Mouse (Mus musculus) liver, embryonic 12.5 days (tissue): ENCODE results near the gene Pgap2. TPM values are rescaled to one million over a fixed set of nuclear protein-coding genes. Genes with fewer than 3 reads are reported as not detected.
A peak's percentile ranks its signal among the peaks of the same experiment; 100 is the strongest.

Experiments used
- ATAC-seq: fragments of 200-750 bp; cut with Nextera tagmentation; 2 replicates; pipeline ENCODE4 v1.8.0; 2017; ENCODE audit warnings: moderate number of reproducible peaks, mild to moderate bottlenecking, moderate library complexity
- H3K27ac ChIP-seq: fragments of 300-500 bp; sonication (generic); 2 replicates; pipeline ENCODE4 v1.5.1; 2016; ENCODE audit warnings: mild to moderate bottlenecking
- H3K27me3 ChIP-seq: fragments of 300-500 bp; sonication (generic); replicated peaks from 2 replicates; pipeline ENCODE4 v1.6.1; 2016; ENCODE audit warnings: mild to moderate bottlenecking, moderate library complexity
- H3K36me3 ChIP-seq: fragments of 300-500 bp; sonication (generic); 2 replicates; pipeline ENCODE4 v1.6.1; 2016; ENCODE audit warnings: mild to moderate bottlenecking, moderate library complexity
- H3K4me1 ChIP-seq: fragments of 300-500 bp; sonication (generic); 2 replicates; pipeline ENCODE4 v1.6.1; 2016
- H3K4me2 ChIP-seq: fragments of 300-500 bp; sonication (generic); 2 replicates; pipeline ENCODE4 v1.6.1; 2016; ENCODE audit warnings: mild to moderate bottlenecking, moderate library complexity
- H3K4me3 ChIP-seq: fragments of 300-500 bp; sonication (generic); 2 replicates; pipeline ENCODE4 v1.5.1; 2016; ENCODE audit warnings: mild to moderate bottlenecking, moderate library complexity
- H3K9ac ChIP-seq: fragments of 300-500 bp; sonication (generic); 2 replicates; pipeline ENCODE4 v1.6.1; 2016; ENCODE audit warnings: mild to moderate bottlenecking, moderate library complexity
- H3K9me3 ChIP-seq: fragments of 300-500 bp; sonication (generic); replicated peaks from 2 replicates; pipeline ENCODE4 v1.6.1; 2016; ENCODE audit warnings: mild to moderate bottlenecking, moderate library complexity
- WGBS: fragments of 180-500 bp; shearing (Covaris S2); methylation state at CpG from one replicate; pipeline ENCODE4 v1.1.7; 2016; ENCODE audit not compliant: insufficient replicate concordance; 5-methylcytosine and 5-hydroxymethylcytosine counted together
- polyA plus RNA-seq: library from polyadenylated mRNA; unstranded; fragments of >200 nt; fragmentation: Nextera tagmentation; extraction: Ambion mirVana; gene quantifications from 2 replicates; pipeline ENCODE4 v1.2.1, GENCODE M21; 2016

Pgap2 gene
- polyA plus RNA-seq, 1 experiment from 2014 or later: 28.5 TPM

DNA sequence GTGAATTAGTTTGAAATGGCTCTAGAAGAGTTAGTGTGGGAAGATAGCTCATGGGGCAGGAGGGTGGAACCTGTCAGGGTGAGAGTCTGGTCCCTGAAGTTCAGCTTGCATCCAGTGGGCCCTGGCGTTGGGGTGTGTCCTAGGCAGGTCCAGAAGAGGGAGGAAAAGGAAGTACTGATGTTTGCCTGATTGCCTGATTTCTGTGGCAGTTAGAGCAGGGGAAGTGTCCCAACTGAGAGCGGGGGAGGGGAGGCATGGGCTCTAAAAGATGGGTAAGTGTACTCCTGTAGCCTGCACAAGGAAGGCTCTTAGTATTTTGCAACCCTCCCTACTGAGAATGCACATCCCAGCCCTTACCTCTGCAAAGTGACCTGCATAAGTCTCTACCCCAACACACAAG lies 33.9 kb downstream of the Pgap2 start:
- 14% methylated on average over 2 of the region's 2 CpGs for WGBS
- ATAC-seq: no peak
- Histone ChIP-seq H3K4me3 (no peak overlapping the region), H3K4me1 (peaks cover 81% of the 10 kb centered on the region), H3K27ac (peak overlapping the region; percentile 96; the same call in 1 of the 2 replicates), H3K9ac (no peak overlapping the region), H3K9me3 (no peaks in the 10 kb centered on the region), H3K36me3 (peaks cover 51% of the 10 kb centered on the region), H3K27me3 (no peaks in the 10 kb centered on the region), H3K4me2 (peak overlapping the region; percentile 93)

DNA sequence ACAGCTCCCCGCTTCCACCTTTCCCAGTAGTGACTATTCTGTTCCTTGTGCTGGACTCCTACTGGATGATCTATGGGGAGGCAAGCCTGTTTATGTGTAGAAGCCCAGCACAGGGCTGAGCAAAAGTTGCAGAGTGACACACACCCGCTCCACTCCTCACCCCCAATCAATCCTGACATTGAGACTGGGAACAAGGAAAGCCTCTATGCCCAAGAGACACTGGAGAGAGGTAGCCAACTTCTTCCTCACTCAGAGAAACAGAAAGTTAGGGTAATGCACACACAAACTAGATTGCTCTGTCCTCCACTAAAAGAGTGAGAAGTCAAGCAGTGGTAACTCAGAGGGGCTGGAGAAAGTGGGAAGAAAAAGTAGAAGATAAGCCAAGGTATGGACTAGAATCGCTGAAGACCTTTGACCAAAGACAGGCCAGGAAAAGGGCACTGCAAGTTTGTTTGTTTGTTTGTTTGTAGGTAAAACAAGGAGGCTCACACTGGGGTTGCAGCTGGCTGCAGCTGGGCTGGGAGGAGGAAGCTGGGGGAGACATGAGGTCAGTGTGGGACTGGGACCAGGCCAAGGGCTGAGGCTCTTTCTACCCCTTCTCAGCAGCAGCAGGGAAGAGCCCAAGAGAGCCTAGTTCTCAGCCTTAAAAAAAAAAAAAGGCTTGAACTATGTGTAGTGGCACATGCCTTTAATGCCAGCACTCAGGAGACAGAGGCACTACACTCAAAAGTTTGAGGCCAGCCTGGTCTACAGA lies 35.0 kb downstream of the Pgap2 start:
- WGBS: 61% methylated on average over 3 of the region's 3 CpGs
- H3K4me2 ChIP-seq: peak overlapping the region; percentile 93
- no peak for ATAC-seq

DNA sequence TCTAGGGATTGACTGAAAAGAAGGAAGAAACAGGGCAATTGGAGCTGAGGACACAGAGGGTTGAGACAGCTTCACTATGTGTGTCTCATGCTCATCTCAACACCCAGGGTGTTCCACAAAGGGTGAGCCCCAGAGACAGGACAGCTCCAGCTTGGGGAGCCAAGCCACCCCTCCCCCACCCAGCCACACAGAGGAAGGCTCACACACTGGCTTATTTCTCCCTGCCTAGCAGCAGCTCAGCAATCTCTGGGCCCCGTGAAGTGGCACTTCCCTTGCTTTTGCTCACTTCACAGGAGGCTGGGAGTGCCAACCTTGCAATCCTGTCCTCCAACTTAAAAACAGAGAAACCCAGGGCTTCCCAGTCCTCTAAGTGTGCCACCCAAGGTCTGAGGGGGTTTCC lies 35.8 kb downstream of the Pgap2 start:
- 6% methylated on average over 1 of the region's 1 CpGs for WGBS
- Histone ChIP-seq H3K27me3 (no peaks in the 10 kb centered on the region), H3K9ac (peak overlapping the region; percentile 50), H3K4me3 (0 out of 2 replicates have a peak overlapping the region, but pooled peaks have one; percentile 3), H3K9me3 (no peaks in the 10 kb centered on the region), H3K36me3 (peaks cover 32% of the 10 kb centered on the region), H3K4me2 (peak overlapping the region; percentile 93), H3K4me1 (peaks cover 86% of the 10 kb centered on the region), H3K27ac (peak overlapping the region; percentile 96)
- ATAC-seq: no peak

More for the DNA sequence above, 35.0 kb downstream of the Pgap2 start:
- Histone ChIP-seq H3K36me3 (peaks cover 40% of the 10 kb centered on the region), H3K9ac (peak overlapping the region; percentile 50), H3K27ac (peak overlapping the region; percentile 96), H3K4me3 (no peak overlapping the region), H3K27me3 (no peaks in the 10 kb centered on the region), H3K9me3 (no peaks in the 10 kb centered on the region), H3K4me1 (peaks cover 86% of the 10 kb centered on the region)

DNA sequence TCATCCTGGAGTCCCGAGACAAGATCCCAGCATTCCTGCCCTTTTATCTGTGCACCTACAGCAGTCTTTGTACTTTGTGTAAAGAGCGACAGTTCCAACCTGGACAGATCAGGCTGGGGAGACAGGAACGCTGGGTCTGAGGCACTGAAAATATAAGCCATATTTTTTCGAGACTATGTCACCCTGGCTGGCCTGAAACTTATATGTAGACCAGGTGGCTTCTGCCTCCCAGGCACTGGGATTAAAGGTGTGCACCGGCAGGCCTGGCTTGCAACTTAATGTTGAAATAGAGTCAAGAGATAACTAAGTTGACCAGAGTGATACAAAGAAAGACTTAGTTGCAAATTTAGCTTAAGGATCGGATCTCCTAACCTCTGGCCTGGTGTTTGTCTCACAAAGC lies 36.3 kb downstream of the Pgap2 start:
- peak overlapping the region; percentile 96 for H3K27ac ChIP-seq

DNA sequence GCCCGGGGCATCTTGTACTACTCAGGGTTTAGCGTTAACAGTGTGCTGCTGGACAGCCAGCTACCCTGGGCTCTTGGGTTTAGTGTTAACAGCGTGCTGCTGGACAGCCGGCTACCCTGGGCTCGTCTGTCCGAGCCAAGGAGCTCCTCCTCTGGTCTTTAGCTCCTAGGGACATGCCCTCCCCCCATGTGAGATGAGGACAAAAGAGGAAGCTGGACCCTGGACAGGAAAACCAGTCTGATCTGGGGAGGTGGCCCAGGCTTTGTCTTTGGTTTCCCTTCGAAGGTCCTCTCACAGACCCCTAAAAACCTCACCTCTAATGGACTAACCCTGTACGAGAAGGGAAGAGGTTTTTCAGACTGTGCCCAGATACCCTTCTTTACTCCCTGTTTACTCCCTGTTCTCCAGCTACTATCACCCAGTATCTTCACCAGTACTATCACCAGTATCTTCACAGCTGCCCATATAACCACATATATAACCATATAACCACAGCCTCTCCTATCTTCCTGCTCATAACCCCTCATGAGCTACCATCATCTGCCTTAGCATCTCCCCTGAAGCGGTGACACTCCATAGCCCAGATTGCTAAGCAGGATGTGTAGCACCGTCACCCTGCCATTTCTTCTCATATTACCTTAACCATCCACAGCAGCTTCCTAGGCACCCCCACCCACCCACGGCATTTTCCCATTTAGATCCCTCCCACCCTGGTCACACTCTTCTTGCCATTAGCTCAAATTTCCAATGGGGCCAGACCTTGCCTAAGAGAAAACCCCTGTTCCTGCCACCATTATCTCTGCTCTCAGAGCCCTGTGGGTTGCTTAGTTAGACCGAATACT lies 37.2 kb downstream of the Pgap2 start:
- peaks cover 84% of the 10 kb centered on the region for H3K4me1 ChIP-seq
- no peaks in the 10 kb centered on the region for H3K9me3 ChIP-seq
- no peaks in the 10 kb centered on the region for H3K27me3 ChIP-seq
- ATAC-seq: no peak
- H3K4me2 ChIP-seq: peak overlapping the region; percentile 93
- H3K36me3 ChIP-seq: peaks cover 18% of the 10 kb centered on the region
- H3K4me3 ChIP-seq: peak overlapping the region; percentile 94
- WGBS: 26% methylated on average over 12 of the region's 12 CpGs
- peak overlapping the region; percentile 96 for H3K27ac ChIP-seq
- H3K9ac ChIP-seq: peak overlapping the region; percentile 85

More for the DNA sequence above, 36.3 kb downstream of the Pgap2 start:
- H3K4me2 ChIP-seq: peak overlapping the region; percentile 93
- WGBS: 42% methylated on average over 6 of the region's 6 CpGs
- peak overlapping the region; percentile 50; the same call in 1 of the 2 replicates for H3K9ac ChIP-seq
- H3K4me1 ChIP-seq: peaks cover 86% of the 10 kb centered on the region
- peaks cover 27% of the 10 kb centered on the region for H3K36me3 ChIP-seq
- H3K27me3 ChIP-seq: no peaks in the 10 kb centered on the region
- peak overlapping the region; percentile 94; the same call in 1 of the 2 replicates for H3K4me3 ChIP-seq
- no peaks in the 10 kb centered on the region for H3K9me3 ChIP-seq
- no peak for ATAC-seq

DNA sequence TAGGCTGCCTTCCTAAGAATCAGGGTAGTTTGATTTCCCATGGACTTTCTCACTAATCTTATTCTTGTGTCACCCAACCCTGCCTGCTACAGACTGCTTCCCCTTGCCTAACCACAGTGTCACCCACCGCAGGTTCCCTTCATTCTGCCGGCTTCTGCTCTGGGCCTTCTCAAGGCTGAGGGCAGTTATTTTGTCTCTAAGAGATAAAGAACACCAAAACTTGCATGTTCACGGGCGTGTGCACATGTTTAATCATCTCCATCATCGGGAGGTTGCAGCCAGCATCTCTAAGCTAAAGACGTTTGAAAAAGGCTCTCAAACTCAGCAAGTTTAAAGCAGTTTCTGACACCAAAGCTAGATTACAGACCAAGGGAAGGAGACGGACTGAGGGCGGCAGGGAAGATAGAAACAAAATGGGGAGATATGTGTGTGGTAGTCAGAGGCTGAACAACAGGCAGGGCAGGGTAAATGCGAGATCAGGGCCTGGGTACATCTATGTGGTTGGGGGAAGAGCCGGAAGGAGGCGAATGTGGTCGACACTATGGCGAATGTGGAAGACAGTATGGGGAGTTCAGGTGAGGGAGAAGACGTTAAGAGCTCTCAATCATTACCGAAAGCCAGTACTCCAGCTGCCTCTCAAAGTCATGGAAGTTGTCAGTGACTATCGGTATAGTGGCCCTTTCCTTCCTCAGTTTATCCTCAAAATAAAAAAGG lies 38.8 kb downstream of the Pgap2 start:
- WGBS: 5% methylated on average over 16 of the region's 16 CpGs
- no peaks in the 10 kb centered on the region for H3K9me3 ChIP-seq
- ATAC-seq: no peak
- H3K36me3 ChIP-seq: peaks cover 8% of the 10 kb centered on the region
- peaks cover 82% of the 10 kb centered on the region for H3K4me1 ChIP-seq
- peak overlapping the region; percentile 96 for H3K27ac ChIP-seq
- H3K27me3 ChIP-seq: no peaks in the 10 kb centered on the region
- peak overlapping the region; percentile 93 for H3K4me2 ChIP-seq
- H3K4me3 ChIP-seq: peak overlapping the region; percentile 94
- H3K9ac ChIP-seq: peak overlapping the region; percentile 85

DNA sequence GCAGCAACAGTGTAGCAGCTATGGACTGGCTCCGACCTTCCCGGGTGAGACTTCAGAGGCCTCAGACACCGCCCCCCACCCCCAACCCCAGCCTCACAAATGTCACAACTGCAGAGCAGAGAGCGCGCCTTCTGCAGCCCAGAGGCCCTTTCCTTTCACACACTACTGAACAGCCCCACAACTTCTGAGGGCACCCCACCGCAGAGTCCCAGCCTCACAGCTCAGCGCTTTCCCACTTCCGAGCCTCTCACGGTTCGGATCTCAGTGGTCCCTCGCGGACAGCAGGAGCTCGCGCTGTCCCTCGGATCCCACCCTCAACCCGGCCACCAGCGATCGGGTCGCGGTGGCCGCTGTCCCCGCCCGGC lies 39.5 kb downstream of the Pgap2 start:
- WGBS: 1% methylated on average over 23 of the region's 23 CpGs
- H3K4me1 ChIP-seq: peaks cover 82% of the 10 kb centered on the region
- H3K36me3 ChIP-seq: 0 out of 2 replicates have a peak, but pooled peaks cover 2% of the 10 kb centered on the region
- H3K4me3 ChIP-seq: peak overlapping the region; percentile 94
- peak overlapping the region; percentile 85 for H3K9ac ChIP-seq
- peak overlapping the region; percentile 93 for H3K4me2 ChIP-seq
- H3K9me3 ChIP-seq: no peaks in the 10 kb centered on the region
- peak overlapping the region; percentile 96 for H3K27ac ChIP-seq
- peak; percentile 40 for ATAC-seq
- H3K27me3 ChIP-seq: no peaks in the 10 kb centered on the region

DNA sequence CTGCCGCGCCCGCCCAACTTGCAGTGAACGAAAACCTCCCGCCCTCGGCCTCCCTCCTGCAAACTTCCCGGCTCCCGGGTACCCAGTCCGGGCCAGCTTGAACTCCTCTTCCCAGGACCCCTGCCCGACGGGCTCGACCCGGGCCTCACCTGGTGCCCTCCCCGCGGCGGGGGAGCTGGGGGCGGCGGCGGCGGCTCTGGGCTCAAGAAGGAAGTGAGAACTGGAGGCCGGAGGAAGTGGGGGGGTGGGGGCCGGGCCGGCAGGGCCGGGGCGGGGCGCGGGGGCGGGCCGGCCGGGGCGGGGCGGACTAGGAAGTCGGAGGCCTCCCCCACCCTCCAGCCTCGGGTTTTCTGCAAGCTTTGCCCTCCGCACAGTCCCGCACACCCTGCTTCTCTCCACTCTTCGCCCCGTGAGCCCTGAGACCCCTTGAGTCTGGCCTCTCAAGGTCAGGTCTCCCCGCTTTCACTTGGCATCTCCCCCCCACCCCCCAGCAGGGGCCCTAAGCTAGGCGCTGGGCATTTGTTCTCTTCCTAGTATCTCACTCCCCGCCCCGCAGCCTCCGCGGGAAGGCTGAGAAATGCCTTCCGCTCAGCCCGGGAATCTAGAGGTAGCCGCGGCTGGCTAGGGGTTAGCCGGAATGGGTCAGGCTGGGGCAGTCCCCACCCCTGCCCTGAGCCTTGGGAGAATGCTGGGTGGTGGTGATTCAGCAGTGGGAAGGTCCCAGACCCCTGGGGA lies 40.1 kb downstream of the Pgap2 start:
- Histone ChIP-seq H3K4me3 (peak overlapping the region; percentile 94), H3K27me3 (no peaks in the 10 kb centered on the region), H3K4me2 (peak overlapping the region; percentile 93), H3K36me3 (0 out of 2 replicates have a peak, but pooled peaks cover 2% of the 10 kb centered on the region), H3K27ac (peak overlapping the region; percentile 96), H3K9me3 (no peaks in the 10 kb centered on the region), H3K9ac (peak overlapping the region; percentile 85), H3K4me1 (peaks cover 80% of the 10 kb centered on the region)
- peak; percentile 82 for ATAC-seq
- 3% methylated on average over 48 of the region's 49 CpGs for WGBS

DNA sequence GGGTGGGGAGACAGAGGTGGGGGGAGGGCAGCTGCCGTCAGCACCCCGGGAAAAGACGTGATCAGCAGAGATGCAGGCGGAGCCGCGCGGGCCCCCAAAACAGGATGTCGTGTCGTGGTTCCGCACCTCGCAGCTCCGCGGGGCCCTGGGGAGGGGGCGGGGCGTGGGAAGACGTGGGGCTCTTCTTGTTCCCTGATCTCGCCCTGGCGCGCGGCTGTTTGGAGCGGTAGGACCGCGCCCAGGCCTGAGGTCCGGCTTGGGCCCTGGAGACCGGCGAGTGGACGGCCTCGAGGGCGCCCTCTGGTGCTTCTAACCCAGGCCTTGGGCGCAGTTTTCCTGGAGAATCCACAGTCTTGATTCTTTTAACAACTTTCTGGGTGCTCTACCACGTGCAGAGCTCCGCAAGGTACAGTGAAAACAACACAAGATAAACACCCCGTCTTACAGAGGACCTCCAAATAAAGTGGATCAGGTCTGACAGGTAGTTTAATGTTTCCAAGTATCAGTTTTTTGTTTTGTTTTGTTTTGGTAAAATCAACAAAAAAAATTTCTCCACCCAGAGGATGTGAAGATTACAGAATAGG lies 40.7 kb downstream of the Pgap2 start:
- 1% methylated on average over 33 of the region's 33 CpGs for WGBS
- Histone ChIP-seq H3K36me3 (0 out of 2 replicates have a peak, but pooled peaks cover 2% of the 10 kb centered on the region), H3K9me3 (no peaks in the 10 kb centered on the region), H3K9ac (peak overlapping the region; percentile 85), H3K4me1 (peaks cover 73% of the 10 kb centered on the region), H3K27me3 (no peaks in the 10 kb centered on the region), H3K4me3 (peak overlapping the region; percentile 94), H3K27ac (peak overlapping the region; percentile 96), H3K4me2 (peak overlapping the region; percentile 93)
- ATAC-seq: peak; percentile 69

DNA sequence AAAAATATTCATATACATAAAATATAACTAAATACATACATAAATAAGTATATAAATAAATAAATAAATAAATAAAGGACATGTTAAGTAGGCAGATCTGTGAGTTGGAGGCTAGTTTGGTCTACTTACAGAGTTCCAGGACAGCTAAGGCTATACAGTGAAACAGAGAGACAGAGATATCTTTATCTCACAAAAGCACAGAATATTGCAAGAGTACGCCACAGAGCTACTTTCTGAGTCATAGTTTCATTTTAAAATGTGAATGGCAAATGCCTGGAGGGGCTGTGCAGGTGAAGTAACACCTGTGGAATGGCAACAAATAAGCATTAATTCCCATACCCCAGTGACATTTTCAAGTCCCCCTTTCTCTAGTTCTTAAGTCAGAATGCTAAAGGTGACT lies 43.6 kb downstream of the Pgap2 start:
- Histone ChIP-seq H3K36me3 (no peaks in the 10 kb centered on the region), H3K4me1 (peaks cover 49% of the 10 kb centered on the region), H3K27ac (peak overlapping the region; percentile 54; the same call in 1 of the 2 replicates), H3K27me3 (no peaks in the 10 kb centered on the region), H3K9ac (peak overlapping the region; percentile 39; the same call in 1 of the 2 replicates), H3K4me2 (peak overlapping the region; percentile 43), H3K4me3 (no peak overlapping the region), H3K9me3 (no peaks in the 10 kb centered on the region)
- ATAC-seq: no peak
- whole genome bisulfite sequencing: 19% methylated on average over 1 of the region's 1 CpGs

DNA sequence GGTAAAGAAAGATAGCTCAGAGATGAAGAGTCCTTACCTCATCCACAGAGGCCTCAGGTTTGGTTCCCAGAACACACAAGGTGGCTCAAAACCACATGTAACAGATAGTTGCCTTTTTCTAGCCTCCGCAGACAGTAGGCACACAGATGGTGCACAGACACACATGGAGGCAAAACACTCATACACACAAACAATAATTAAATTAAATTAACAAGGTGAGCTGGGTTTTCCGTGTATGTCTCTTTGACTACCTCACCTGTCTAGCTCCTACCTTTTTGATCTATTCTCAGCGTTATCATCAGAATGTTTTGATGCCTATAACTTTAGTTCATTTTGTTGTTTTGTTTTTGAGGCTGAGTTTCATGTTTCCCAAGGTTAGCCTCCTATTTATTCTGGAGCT lies 45.9 kb downstream of the Pgap2 start, which contains the start of gene Rhog:
Gene Rhog, minus strand, starts transcription at position 101 of the 400 bp plus-strand sequence.
- H3K4me2 ChIP-seq: no peak within 1 kb of the TSS
- no peak within 1 kb of the TSS for H3K27ac ChIP-seq
- H3K4me1 ChIP-seq: peaks cover 43% of the 10 kb centered on the region
- H3K27me3 ChIP-seq: no peaks in the 10 kb centered on the region
- no peaks in the 10 kb centered on the region for H3K36me3 ChIP-seq
- no peaks in the 10 kb centered on the region for H3K9me3 ChIP-seq
- ATAC-seq: no peak
- no peak within 1 kb of the TSS for H3K4me3 ChIP-seq
- H3K9ac ChIP-seq: no peak within 1 kb of the TSS
- 66% methylated on average over 3 of the region's 3 CpGs for WGBS
